Mouse (Mus musculus): Measurements from ENCODE around the gene Fam149a. TPM values are rescaled to one million over a fixed set of nuclear protein-coding genes. Genes with fewer than 3 reads are reported as not detected.
A peak's percentile ranks its signal among the peaks of the same experiment; 100 is the strongest.

The Fam149a gene
- polyA plus RNA-seq, 1 experiment = 0.50 TPM

DNA sequence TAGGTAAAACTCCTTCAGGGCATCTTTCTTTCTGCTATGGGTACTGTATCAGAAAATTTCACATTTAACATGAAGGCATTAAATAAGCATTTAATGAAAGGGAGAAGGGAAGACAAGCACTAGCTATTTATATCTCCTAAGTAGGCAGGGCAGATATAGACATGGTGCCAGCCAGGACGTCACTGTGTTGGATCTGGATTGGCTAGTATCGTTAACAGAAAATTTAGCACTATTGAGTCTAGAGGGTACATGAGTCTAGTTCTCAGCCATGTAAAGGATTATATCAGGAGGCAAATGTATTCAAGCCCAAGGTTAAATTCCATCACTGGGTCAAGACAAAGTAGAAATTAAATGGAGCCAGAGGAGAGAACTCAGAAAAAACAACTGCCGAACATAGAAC lies 8.0 kb downstream of the Fam149a start:
- Histone ChIP-seq H3K4me3 (ENCODE audit: insufficient read depth, low read length) (no peak overlapping the region), H3K27ac (ENCODE audit: insufficient read depth, low read depth, low read length) (no peak overlapping the region)

DNA sequence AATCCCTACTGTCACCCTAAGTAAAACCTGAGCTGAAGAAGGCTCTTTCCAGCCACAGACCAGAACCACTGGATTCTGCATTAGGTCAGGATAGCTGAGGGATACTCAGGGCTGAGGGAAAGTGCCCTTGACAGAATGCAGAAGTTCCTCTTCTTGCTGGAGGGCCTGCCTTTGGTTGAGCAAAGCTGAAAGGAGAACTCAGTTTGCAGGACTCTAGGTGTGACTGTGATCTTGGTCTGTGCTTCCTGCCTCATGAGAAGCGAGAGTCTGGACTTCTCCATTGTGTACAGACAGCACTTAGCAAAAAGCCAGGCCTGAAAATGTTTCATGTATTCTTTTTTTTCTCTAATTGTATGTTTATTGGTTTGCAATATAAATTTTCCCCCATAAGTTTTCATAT lies 14.9 kb downstream of the Fam149a start:
- Histone ChIP-seq H3K27ac (ENCODE audit: insufficient read depth, low read depth, low read length) (no peak overlapping the region), H3K4me1 (ENCODE audit: control insufficient read depth, insufficient read depth, low read length) (peaks cover 4% of the 10 kb centered on the region), H3K4me3 (ENCODE audit: insufficient read depth, low read length) (no peak overlapping the region)
- TF ChIP-seq CTCF (IDR thresholded peaks at IDR 0.05; ENCODE audit: low read depth, low read length) = no peak
- no peak for TF ChIP-seq POLR2A (IDR thresholded peaks at IDR 0.05; ENCODE audit: borderline replicate concordance, low read depth, low read length)

More for the DNA sequence above, 8.0 kb downstream of the Fam149a start:
- no peaks in the 10 kb centered on the region for H3K4me1 ChIP-seq (ENCODE audit: control insufficient read depth, insufficient read depth, low read length)
- TF ChIP-seq POLR2A (IDR thresholded peaks at IDR 0.05; ENCODE audit: borderline replicate concordance, low read depth, low read length) = no peak
- no peak for TF ChIP-seq CTCF (IDR thresholded peaks at IDR 0.05; ENCODE audit: low read depth, low read length)

GRCm38 (mm10) chr8:45363220-45363619 lies 18.9 kb downstream of the Fam149a start:
- no peak overlapping the region for H3K4me3 ChIP-seq (ENCODE audit: insufficient read depth, low read length)
- H3K4me1 ChIP-seq (ENCODE audit: control insufficient read depth, insufficient read depth, low read length) = peaks cover 4% of the 10 kb centered on the region
- TF ChIP-seq POLR2A (IDR thresholded peaks at IDR 0.05; ENCODE audit: borderline replicate concordance, low read depth, low read length) (no peak), CTCF (IDR thresholded peaks at IDR 0.05; ENCODE audit: low read depth, low read length) (no peak)
- no peak overlapping the region for H3K27ac ChIP-seq (ENCODE audit: insufficient read depth, low read depth, low read length)

GRCm38 (mm10) chr8:45362323-45362722 lies 19.8 kb downstream of the Fam149a start:
- no peak for TF ChIP-seq POLR2A (IDR thresholded peaks at IDR 0.05; ENCODE audit: borderline replicate concordance, low read depth, low read length)
- TF ChIP-seq CTCF (IDR thresholded peaks at IDR 0.05; ENCODE audit: low read depth, low read length) = no peak
- Histone ChIP-seq H3K4me3 (ENCODE audit: insufficient read depth, low read length) (no peak overlapping the region), H3K27ac (ENCODE audit: insufficient read depth, low read depth, low read length) (no peak overlapping the region), H3K4me1 (ENCODE audit: control insufficient read depth, insufficient read depth, low read length) (peaks cover 4% of the 10 kb centered on the region)

- H3K4me3 ChIP-seq (ENCODE audit: insufficient read depth, low read length) = no peak overlapping the region
- no peak for TF ChIP-seq CTCF (IDR thresholded peaks at IDR 0.05; ENCODE audit: low read depth, low read length)
- no peak for TF ChIP-seq POLR2A (IDR thresholded peaks at IDR 0.05; ENCODE audit: borderline replicate concordance, low read depth, low read length)
- no peaks in the 10 kb centered on the region for H3K4me1 ChIP-seq (ENCODE audit: control insufficient read depth, insufficient read depth, low read length)
- H3K27ac ChIP-seq (ENCODE audit: insufficient read depth, low read depth, low read length) = no peak overlapping the region
These were observed 22.9 kb downstream of the Fam149a start for GRCm38 (mm10) chr8:45359091-45359605.

DNA sequence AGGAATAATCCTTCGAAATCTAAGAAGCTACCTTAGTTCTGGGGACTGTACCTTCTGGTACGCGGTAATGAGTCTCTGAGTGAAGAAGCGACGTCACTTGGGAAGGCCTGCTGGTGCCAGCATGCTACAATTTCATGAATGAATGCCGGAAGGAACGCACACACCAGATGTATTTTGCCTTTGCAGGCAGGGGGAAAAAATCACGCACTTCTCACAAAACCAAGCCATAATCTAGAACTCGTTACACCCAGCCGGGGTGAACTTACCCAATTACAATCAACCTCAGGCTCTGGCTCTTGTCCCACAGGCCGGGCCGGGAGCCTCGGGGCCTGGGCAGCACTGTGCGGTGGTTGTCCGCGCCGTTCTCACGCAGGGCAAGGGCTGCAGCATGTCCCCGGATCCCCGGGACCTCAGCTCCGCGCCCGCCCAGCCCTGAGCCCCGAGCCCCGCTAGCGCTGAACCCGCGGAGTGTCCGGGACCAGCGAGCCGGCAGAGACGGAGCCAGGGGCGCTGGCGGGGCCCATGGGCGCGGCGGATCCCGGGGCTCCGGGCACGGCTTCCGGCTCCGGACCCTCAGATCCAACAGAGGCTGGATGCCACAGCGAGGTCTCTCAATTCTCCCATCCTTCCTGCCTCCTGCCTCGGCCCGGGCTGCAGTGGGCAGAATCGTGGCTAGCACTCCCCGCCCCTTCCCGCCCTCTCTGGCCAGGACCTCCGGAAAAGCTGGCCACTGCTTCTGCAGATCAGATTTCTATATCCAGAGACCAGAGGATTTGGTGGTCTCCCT lies 23.8 kb downstream of the Fam149a start:
- Histone ChIP-seq H3K4me1 (ENCODE audit: control insufficient read depth, insufficient read depth, low read length) (no peaks in the 10 kb centered on the region), H3K27ac (ENCODE audit: insufficient read depth, low read depth, low read length) (no peak overlapping the region), H3K4me3 (ENCODE audit: insufficient read depth, low read length) (peak overlapping the region; percentile 59)
- TF ChIP-seq CTCF (IDR thresholded peaks at IDR 0.05; ENCODE audit: low read depth, low read length) (no peak), POLR2A (IDR thresholded peaks at IDR 0.05; ENCODE audit: borderline replicate concordance, low read depth, low read length) (no peak)

DNA sequence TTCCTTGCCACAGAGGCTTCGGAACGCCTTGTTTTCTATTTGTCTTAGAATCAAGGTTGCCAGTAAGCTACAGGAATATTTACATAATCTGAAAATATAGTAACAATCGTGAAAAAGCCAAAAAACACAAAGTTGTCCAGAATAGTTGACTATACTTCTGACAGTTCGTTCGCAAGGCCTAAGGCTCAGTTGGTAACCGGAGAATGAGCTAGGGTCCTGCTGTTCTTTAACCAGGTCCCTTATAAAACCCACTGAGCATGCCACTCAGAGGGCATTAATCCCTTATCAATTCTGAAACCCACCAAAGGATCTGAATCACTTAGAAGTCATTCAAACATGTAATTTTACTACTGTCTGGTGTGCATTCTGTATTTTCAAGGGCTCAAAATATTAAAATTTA lies 26.3 kb downstream of the Fam149a start:
- Histone ChIP-seq H3K4me1 (ENCODE audit: control insufficient read depth, insufficient read depth, low read length) (no peaks in the 10 kb centered on the region), H3K4me3 (ENCODE audit: insufficient read depth, low read length) (no peak overlapping the region), H3K27ac (ENCODE audit: insufficient read depth, low read depth, low read length) (no peak overlapping the region)
- no peak for TF ChIP-seq CTCF (IDR thresholded peaks at IDR 0.05; ENCODE audit: low read depth, low read length)
- TF ChIP-seq POLR2A (IDR thresholded peaks at IDR 0.05; ENCODE audit: borderline replicate concordance, low read depth, low read length) = no peak

DNA sequence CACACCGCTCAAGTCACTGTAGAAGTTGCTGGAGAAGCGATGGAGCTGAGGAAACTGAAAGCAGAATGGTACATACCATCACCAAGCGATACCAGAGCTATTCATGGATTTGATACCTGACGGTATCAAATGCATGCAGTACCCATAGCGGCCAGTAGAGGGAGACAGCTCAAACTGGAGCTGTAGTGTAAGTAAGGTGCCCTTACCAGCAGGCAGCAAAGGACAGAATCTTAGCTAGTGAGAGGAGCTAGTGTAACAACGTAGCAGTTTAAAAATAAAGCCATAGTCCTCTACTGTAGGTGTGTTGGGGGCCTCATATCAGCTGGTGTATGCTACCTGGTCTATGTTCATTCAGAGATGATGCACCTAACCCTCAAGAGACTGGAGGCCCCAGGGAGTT lies 37.1 kb downstream of the Fam149a start:
- no peak overlapping the region for H3K27ac ChIP-seq (ENCODE audit: insufficient read depth, low read depth, low read length)
- H3K4me1 ChIP-seq (ENCODE audit: control insufficient read depth, insufficient read depth, low read length) = no peaks in the 10 kb centered on the region
- TF ChIP-seq POLR2A (IDR thresholded peaks at IDR 0.05; ENCODE audit: borderline replicate concordance, low read depth, low read length) (no peak), CTCF (IDR thresholded peaks at IDR 0.05; ENCODE audit: low read depth, low read length) (peak; percentile 38; the same call in 1 of the 2 replicates)
- H3K4me3 ChIP-seq (ENCODE audit: insufficient read depth, low read length) = no peak overlapping the region

GRCm38 (mm10) chr8:45344298-45344697 lies 37.8 kb downstream of the Fam149a start:
- Histone ChIP-seq H3K4me3 (ENCODE audit: insufficient read depth, low read length) (no peak overlapping the region), H3K27ac (ENCODE audit: insufficient read depth, low read depth, low read length) (no peak overlapping the region), H3K4me1 (ENCODE audit: control insufficient read depth, insufficient read depth, low read length) (no peaks in the 10 kb centered on the region)
- TF ChIP-seq POLR2A (IDR thresholded peaks at IDR 0.05; ENCODE audit: borderline replicate concordance, low read depth, low read length) = no peak
- no peak for TF ChIP-seq CTCF (IDR thresholded peaks at IDR 0.05; ENCODE audit: low read depth, low read length)

Data from bone marrow macrophage, adult 2 months (primary cell).